Comparison of ENCODE assay signal across 8 mouse cellular contexts in genomic region chr16:87699693-87700394, GRCm38 (mm10). TPM values are rescaled to one million over a fixed set of nuclear protein-coding genes. Genes with fewer than 3 reads are reported as not detected.
DNase-seq lines count a peak whose midpoint lies in the region; ATAC-seq and TF ChIP-seq lines count a peak whose summit lies in the region.

No protein-coding gene starts in this region.

- H3K79me3 ChIP-seq in C2C12 (ENCODE audit: low read depth), result peaks cover 53% of the 10 kb centered on the region

- 2% methylated on average over 20 of the region's 20 CpGs for WGBS in kidney, adult 2 months
- WGBS in lung, embryonic 14.5 days, result 0% methylated on average over 20 of the region's 20 CpGs
- 0% methylated on average over 20 of the region's 20 CpGs for WGBS in neural tube, embryonic 14.5 days

- no peaks in the 10 kb centered on the region for H3K27me3 ChIP-seq in C2C12 (ENCODE audit: control insufficient read depth, insufficient read depth, insufficient read length)
- no peaks in the 10 kb centered on the region for H3K27me3 ChIP-seq in kidney, adult 2 months (replicated peaks; ENCODE audit: control insufficient read depth, insufficient read depth, low read length)
- H3K27me3 ChIP-seq in lung, embryonic 14.5 days (ENCODE audit: insufficient read depth, low read length), result no peaks in the 10 kb centered on the region
- no peaks in the 10 kb centered on the region for H3K27me3 ChIP-seq in neural tube, embryonic 14.5 days (ENCODE audit: control insufficient read depth, insufficient read depth, low read length)

- H3K4me3 ChIP-seq in C2C12 (ENCODE audit: insufficient read depth, poor library complexity, severe bottlenecking), result peak overlapping the region; percentile 78
- peak overlapping the region; percentile 69 for H3K4me3 ChIP-seq in kidney, adult 2 months (ENCODE audit: insufficient read depth, low read depth, low read length)
- H3K4me3 ChIP-seq in lung, embryonic 14.5 days (ENCODE audit: low read depth, low read length), result peak overlapping the region; percentile 81
- peak overlapping the region; percentile 86 for H3K4me3 ChIP-seq in neural tube, embryonic 14.5 days (ENCODE audit: low read depth, low read length)

- peaks cover 10% of the 10 kb centered on the region for H3K36me3 ChIP-seq in C2C12 (ENCODE audit: control insufficient read depth, insufficient read depth)
- H3K36me3 ChIP-seq in kidney, adult 2 months (ENCODE audit: control insufficient read depth, insufficient read depth, low read length), result no peaks in the 10 kb centered on the region
- H3K36me3 ChIP-seq in lung, embryonic 14.5 days (ENCODE audit: insufficient read depth), result no peaks in the 10 kb centered on the region
- no peaks in the 10 kb centered on the region for H3K36me3 ChIP-seq in neural tube, embryonic 14.5 days (ENCODE audit: control insufficient read depth, insufficient read depth, low read length)

- H3K4me1 ChIP-seq in kidney, adult 2 months (ENCODE audit: control insufficient read depth, insufficient read depth, low read length), result peaks cover 20% of the 10 kb centered on the region
- H3K4me1 ChIP-seq in lung, embryonic 14.5 days (ENCODE audit: insufficient read depth), result no peaks in the 10 kb centered on the region
- peaks cover 13% of the 10 kb centered on the region; the same call in 1 of the 2 replicates for H3K4me1 ChIP-seq in neural tube, embryonic 14.5 days (ENCODE audit: control insufficient read depth, insufficient read depth, low read length)

- TF ChIP-seq CTCF in C2C12 (IDR thresholded peaks at IDR 0.05; ENCODE audit: control insufficient read depth, insufficient read depth, insufficient read length), result no peak
- no peak for TF ChIP-seq CTCF in kidney, adult 2 months (conservative IDR thresholded peaks at IDR 0.05; ENCODE audit: insufficient read depth, insufficient read length, low read depth, low read length)
- no peak for TF ChIP-seq CTCF in lung, embryonic 14.5 days (IDR thresholded peaks at IDR 0.05; ENCODE audit: low read depth)

- peaks cover 60% of the 10 kb centered on the region for H3K79me2 ChIP-seq in C2C12 (ENCODE audit: control insufficient read depth, insufficient read depth)

- H3K4me2 ChIP-seq in lung, embryonic 14.5 days, result peak overlapping the region; percentile 69
- peak overlapping the region; percentile 80 for H3K4me2 ChIP-seq in neural tube, embryonic 14.5 days (ENCODE audit: low read depth, low read length)

- H3ac ChIP-seq in C2C12 (ENCODE audit: control insufficient read depth, insufficient read length, low read depth), result peak overlapping the region; percentile 82

- no peaks in the 10 kb centered on the region for H3K9me3 ChIP-seq in lung, embryonic 14.5 days (ENCODE audit: low read depth, low read length)
- H3K9me3 ChIP-seq in neural tube, embryonic 14.5 days (ENCODE audit: control insufficient read depth, low read length), result no peaks in the 10 kb centered on the region

- peak; percentile 65 for DNase-seq in MN1 (ENCODE audit: low spot score)
- peak; percentile 77 for DNase-seq in embryo, embryonic 9.5 days (ENCODE audit: extremely low spot score)
- DNase-seq in heart, adult 9 months (ENCODE audit: low spot score in 2 of 2), result peak; percentile 71 to 74
- peak; percentile 78 for DNase-seq in kidney, adult 2 months
- DNase-seq in lung, embryonic 14.5 days, result peak; percentile 70
- peak; percentile 51 to 64 for DNase-seq in thymus, postnatal 36 days

- H3K27ac ChIP-seq in kidney, adult 2 months (ENCODE audit: insufficient read depth, low read depth, low read length), result peak overlapping the region; percentile 53
- H3K27ac ChIP-seq in lung, embryonic 14.5 days (ENCODE audit: low read depth), result peak overlapping the region; percentile 91
- H3K27ac ChIP-seq in neural tube, embryonic 14.5 days (ENCODE audit: low read depth, low read length), result peak overlapping the region; percentile 89

- peak overlapping the region; percentile 95 for H3K9ac ChIP-seq in lung, embryonic 14.5 days
- H3K9ac ChIP-seq in neural tube, embryonic 14.5 days (replicated peaks; ENCODE audit: low read depth, low read length), result peak overlapping the region; percentile 97

- TF ChIP-seq POLR2A in kidney, adult 2 months (IDR thresholded peaks at IDR 0.05; ENCODE audit: low read depth, low read length), result no peak

- peak; percentile 19 for ATAC-seq in lung, embryonic 14.5 days (ENCODE audit: insufficient read depth)
- peak; percentile 29 for ATAC-seq in neural tube, embryonic 14.5 days (ENCODE audit: low read depth)

TF ChIP-seq in C2C12, 6 proteins besides CTCF, POLR2A, EP300 and RAD21:
- TF ChIP-seq MYOG (IDR thresholded peaks at IDR 0.05; ENCODE audit: control insufficient read depth, extremely low read depth, insufficient read length) (no peak), MYOD1 (IDR thresholded peaks at IDR 0.05; ENCODE audit: control insufficient read depth, insufficient read length, low read depth) (peak; percentile 76), FOSL1 (IDR thresholded peaks at IDR 0.05; ENCODE audit: insufficient read depth, low read length, poor library complexity, severe bottlenecking) (no peak), CEBPB (IDR thresholded peaks at IDR 0.05; ENCODE audit: low read depth) (no peak), USF1 (IDR thresholded peaks at IDR 0.05; ENCODE audit: low read depth) (peak; percentile 70), MAX (IDR thresholded peaks at IDR 0.05) (peak; percentile 84)

RNA-seq across cellular contexts. Expression of gene Bach1, which starts 1.1 kb away (rescaled TPM):
- 4.9 TPM for polyA plus RNA-seq in C2C12 (2012; fragmentation: generic; extraction: Trizol)
- polyA plus RNA-seq in kidney, adult 2 months (2012; rRNA removed), result 8.6 and 9.7 TPM in 2 replicates
- 8.3 and 8.9 TPM in 2 replicates for polyA plus RNA-seq in lung, embryonic 14.5 days (2014; fragmentation: Nextera tagmentation; extraction: Ambion mirVana)
- 21.7 and 22.4 TPM in 2 replicates for polyA plus RNA-seq in neural tube, embryonic 14.5 days (2014; fragmentation: Nextera tagmentation; extraction: Ambion mirVana)

Comparison
In these comparisons a context has a peak if more than half of its experiments do, and no peak if none do; other contexts are left out.
1. Peak in every context shown above with its lines: DNase-seq, ATAC-seq, H3K4me3 ChIP-seq and H3K27ac ChIP-seq.